Mouse (Mus musculus) thymus, adult 2 months (tissue): ENCODE measurements around the gene Lamb3.

Source experiments
- CTCF ChIP-seq: fragments of 200-500 bp; IDR thresholded peaks from 2 replicates; pipeline ENCODE4 v1.5.1; 2012; ENCODE audit warnings: mild to moderate bottlenecking, control low read depth, low read length, moderate library complexity, borderline replicate concordance; ENCODE audit not compliant: control insufficient read depth, poor library complexity, insufficient read depth; ENCODE audit errors: extremely low read depth
- POLR2A ChIP-seq: fragments of 200-500 bp; IDR thresholded peaks from 2 replicates; pipeline ENCODE4 v1.6.1; 2012; ENCODE audit warnings: mild to moderate bottlenecking, low read length, control low read depth, moderate library complexity; ENCODE audit not compliant: control insufficient read depth, poor library complexity, insufficient read depth; ENCODE audit errors: extremely low read depth

DNA sequence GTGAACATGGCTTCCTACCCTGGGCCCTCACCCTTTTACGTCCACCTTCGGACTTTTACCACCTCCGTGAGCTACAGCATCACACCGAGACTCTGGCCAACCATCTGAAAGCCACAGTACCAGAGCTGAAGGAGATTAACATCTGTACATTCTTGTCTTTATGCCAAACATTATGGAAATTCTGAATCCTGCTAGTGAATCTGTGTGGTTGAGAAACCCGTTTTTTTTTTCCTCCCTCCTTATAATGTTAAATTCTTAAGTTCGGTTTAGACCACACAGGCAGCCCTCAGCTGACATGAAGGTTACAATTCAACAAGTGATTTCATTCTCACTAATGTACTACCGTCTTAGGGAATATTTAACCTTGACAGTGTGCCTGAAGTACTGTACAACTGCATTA, 27.4 kb downstream of the Lamb3 start:
- no peak for TF ChIP-seq CTCF
- no peak for TF ChIP-seq POLR2A
